Mouse (Mus musculus) CH12.LX (cell line): Measurements from ENCODE around the gene Col1a2. TPM values are rescaled to one million over a fixed set of nuclear protein-coding genes. Genes with fewer than 3 reads are reported as not detected.
A peak's percentile ranks its signal among the peaks of the same experiment; 100 is the strongest.

ENCODE experiments used
- DNase-seq: peaks from one replicate; pipeline ENCODE4 v3.0.0-alpha.2; 2013; ENCODE audit errors: extremely low read depth
- H3K27ac ChIP-seq: 2 replicates; pipeline ENCODE4 v1.5.1; 2012; ENCODE audit warnings: low read depth, mild to moderate bottlenecking, control low read depth, moderate library complexity; ENCODE audit not compliant: insufficient read depth
- H3K27me3 ChIP-seq: replicated peaks from 2 replicates; pipeline ENCODE3; 2012; ENCODE audit warnings: inconsistent platforms
- H3K36me3 ChIP-seq, 2 experiments: replicated peaks in 1 of 2; 2 replicates each; pipeline versions ENCODE3 to v1.6.1; 2012; ENCODE audit warnings: inconsistent platforms in 1 of 2, low read length in 1 of 2, mild to moderate bottlenecking in 1 of 2, mixed read lengths in 1 of 2, moderate library complexity in 1 of 2; ENCODE audit not compliant: control insufficient read depth in 1 of 2, insufficient read depth in 1 of 2
- H3K4me1 ChIP-seq, 2 experiments: 2 replicates each; pipeline ENCODE4 v1.6.1; 2012; ENCODE audit warnings: inconsistent platforms in 1 of 2, moderate library complexity in 1 of 2; ENCODE audit not compliant: insufficient read depth in 2 of 2, control insufficient read depth in 1 of 2
- H3K4me2 ChIP-seq: 2 replicates; pipeline ENCODE4 v1.6.1; 2012; ENCODE audit warnings: low read depth, mild to moderate bottlenecking, control low read depth; ENCODE audit not compliant: poor library complexity, insufficient read depth, severe bottlenecking
- H3K4me3 ChIP-seq, 3 experiments: fragments of 150-350 bp in 1 of 3; sonication (generic) in 1 of 3; replicated peaks in 1 of 3; 2 replicates each; pipeline versions ENCODE3 to v1.5.1; 2011 to 2012; ENCODE audit warnings: low read depth in 2 of 3, low read length in 2 of 3, mild to moderate bottlenecking in 2 of 3, moderate library complexity in 2 of 3, control low read depth in 1 of 3, improper control_type of control experiment in 1 of 3, inconsistent platforms in 1 of 3, mixed read lengths in 1 of 3; ENCODE audit not compliant: poor library complexity in 1 of 3
- H3K79me2 ChIP-seq: replicated peaks from 2 replicates; pipeline ENCODE4 v1.6.1; 2012; ENCODE audit warnings: mild to moderate bottlenecking, moderate library complexity; ENCODE audit not compliant: control insufficient read depth, poor library complexity, insufficient read depth, severe bottlenecking; ENCODE audit errors: extremely low read depth
- H3K9ac ChIP-seq: 2 replicates; pipeline ENCODE4 v1.6.1; 2012; ENCODE audit warnings: low read depth, mild to moderate bottlenecking, control low read depth, moderate library complexity; ENCODE audit not compliant: insufficient read depth
- H3K9me3 ChIP-seq: replicated peaks from 2 replicates; pipeline ENCODE3; 2012; ENCODE audit warnings: low read length, inconsistent platforms, mixed read lengths
- BHLHE40 ChIP-seq: IDR thresholded peaks from 2 replicates; pipeline ENCODE4 v1.6.1; 2011; ENCODE audit warnings: mild to moderate bottlenecking, low read depth, low read length, improper control_type of control experiment
- CHD2 ChIP-seq: IDR thresholded peaks from 2 replicates; pipeline ENCODE4 v1.6.1; 2011; ENCODE audit warnings: low read length, improper control_type of control experiment
- CTCF ChIP-seq, 2 experiments: IDR thresholded peaks in 1 of 2; conservative IDR thresholded peaks in 1 of 2; 2 replicates each; pipeline ENCODE4 v1.5.1; 2011 to 2012; ENCODE audit warnings: low read depth in 2 of 2, low read length in 2 of 2, improper control_type of control experiment in 1 of 2, inconsistent platforms in 1 of 2, mild to moderate bottlenecking in 1 of 2, moderate library complexity in 1 of 2
- E2F4 ChIP-seq: IDR thresholded peaks from 2 replicates; pipeline ENCODE4 v1.6.1; 2011; ENCODE audit warnings: low read depth, low read length, improper control_type of control experiment; ENCODE audit not compliant: insufficient replicate concordance
- JUN ChIP-seq: IDR thresholded peaks from 2 replicates; pipeline ENCODE4 v1.6.1; 2011; ENCODE audit warnings: low read depth, mild to moderate bottlenecking, low read length, improper control_type of control experiment, moderate library complexity; ENCODE audit not compliant: insufficient read depth
- MAFK ChIP-seq: IDR thresholded peaks from 2 replicates; pipeline ENCODE4 v1.6.1; 2011; ENCODE audit warnings: low read length, improper control_type of control experiment; ENCODE audit not compliant: insufficient replicate concordance
- MAX ChIP-seq: IDR thresholded peaks from 2 replicates; pipeline ENCODE4 v1.6.1; 2011; ENCODE audit warnings: low read length, improper control_type of control experiment
- MAZ ChIP-seq: IDR thresholded peaks from 2 replicates; pipeline ENCODE4 v1.6.1; 2012; ENCODE audit warnings: low read depth, mild to moderate bottlenecking, inconsistent platforms, low read length, improper control_type of control experiment, moderate library complexity
- MXI1 ChIP-seq: IDR thresholded peaks from 2 replicates; pipeline ENCODE4 v1.6.1; 2011; ENCODE audit warnings: mild to moderate bottlenecking, low read depth, low read length, improper control_type of control experiment
- RAD21 ChIP-seq: IDR thresholded peaks from 2 replicates; pipeline ENCODE4 v1.6.1; 2011; ENCODE audit warnings: low read depth, mild to moderate bottlenecking, low read length, improper control_type of control experiment, moderate library complexity
- RCOR1 ChIP-seq: conservative IDR thresholded peaks from 2 replicates; pipeline ENCODE4 v1.6.1; 2012; ENCODE audit warnings: low read depth, mild to moderate bottlenecking, inconsistent platforms, low read length, improper control_type of control experiment
- SMC3 ChIP-seq: IDR thresholded peaks from 2 replicates; pipeline ENCODE4 v1.6.1; 2011; ENCODE audit warnings: low read depth, low read length, improper control_type of control experiment
- TBP ChIP-seq: conservative IDR thresholded peaks from 2 replicates; pipeline ENCODE4 v1.6.1; 2011; ENCODE audit warnings: low read depth, low read length, improper control_type of control experiment
- TCF12 ChIP-seq: IDR thresholded peaks from 2 replicates; pipeline ENCODE4 v1.6.1; 2014; ENCODE audit warnings: low read depth, mild to moderate bottlenecking, inconsistent platforms, low read length, improper control_type of control experiment
- UBTF ChIP-seq: IDR thresholded peaks from 2 replicates; pipeline ENCODE4 v1.6.1; 2012; ENCODE audit warnings: low read depth, mild to moderate bottlenecking, inconsistent platforms, low read length, improper control_type of control experiment, moderate library complexity
- USF2 ChIP-seq: conservative IDR thresholded peaks from 2 replicates; pipeline ENCODE4 v1.6.1; 2011; ENCODE audit warnings: low read depth, low read length, improper control_type of control experiment
- dilution Hi-C: fragments of 300-500 bp; cut with MboI; formaldehyde crosslinking; loops from 2 replicates; pipeline ENCODE4 v1.14.3; 2020; ENCODE audit warnings: low sequenced_read_pairs; ENCODE audit not compliant: extremely low pct_unique_long_range_greater_than_20kb, extremely low pct_ligation_motif_present
- in situ Hi-C: fragments of 300-500 bp; cut with MboI; formaldehyde crosslinking; loops from 3 replicates; pipeline ENCODE4 v1.14.3; 2019; ENCODE audit warnings: low sequenced_read_pairs, low pct_ligation_motif_present, low pct_unique_long_range_greater_than_20kb, mixed read lengths
- polyA plus RNA-seq: library from polyadenylated mRNA; unstranded; fragments of >175 nt; gene quantifications from 2 replicates; pipeline ENCODE4 v1.2.1, GENCODE M21; 2012; ENCODE audit warnings: low read depth; ENCODE audit not compliant: insufficient read length
- total RNA-seq, 2 experiments: library from RNA; depleted of rRNA; stranded (reverse); fragments of 300-350 nt in 1 of 2; fragments of >200 nt in 1 of 2; gene quantifications; 2 replicates each; pipeline ENCODE4 v1.2.3; 2012 to 2014

The Col1a2 gene
- total and polyA plus RNA-seq, 3 experiments: not detected

DNA sequence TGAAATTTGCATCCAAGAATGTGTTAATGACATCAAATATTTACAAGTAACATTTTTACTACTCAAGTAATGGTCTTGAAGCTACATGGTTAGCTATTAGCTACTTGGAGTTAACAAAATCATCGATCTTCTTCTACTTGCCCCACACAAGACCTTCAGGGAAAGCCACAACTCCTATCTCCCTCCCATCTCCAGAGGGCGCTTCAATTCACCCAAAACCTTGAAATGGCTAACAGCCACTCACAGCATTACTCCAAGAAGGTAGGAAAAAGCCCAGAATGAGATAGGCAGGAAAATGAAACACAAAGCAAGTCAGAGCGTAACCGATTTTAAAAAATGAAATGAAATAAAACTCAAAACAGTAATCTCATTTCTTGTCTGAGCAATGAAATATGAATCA lies 44.3 kb downstream of the Col1a2 start:
- TF ChIP-seq SMC3 (peak; percentile 64), RAD21 (peak; percentile 59), CTCF (conservative IDR thresholded peaks at IDR 0.05 in 1 of 2, IDR thresholded peaks at IDR 0.05 in 1 of 2; ENCODE audit: low read depth in 2 of 2, low read length in 2 of 2) (peak in 1 of 2 experiments; percentile 68; a peak in 2 of 4 replicates), MAZ (no peak)
- Histone ChIP-seq H3K4me1 (peaks cover 0 to 2% of the 10 kb centered on the region in 2 experiments; a peak in 1 of 4 replicates), H3K9ac (no peak overlapping the region), H3K27ac (no peak overlapping the region), H3K27me3 (no peaks in the 10 kb centered on the region), H3K4me2 (0 out of 2 replicates have a peak overlapping the region, but pooled peaks have one; percentile 31), H3K9me3 (no peaks in the 10 kb centered on the region), H3K36me3 (no peaks in the 10 kb centered on the region), H3K4me3 (no peak overlapping the region), H3K79me2 (no peaks in the 10 kb centered on the region)
- dilution Hi-C loops: no loop called here
- no peak for DNase-seq
- in situ Hi-C loops: loop anchor here (10.0 kb wide), 1 partner anchor 134 kb away; no protein-coding TSS in a partner anchor

- Histone ChIP-seq H3K9ac (no peak overlapping the region), H3K27me3 (no peaks in the 10 kb centered on the region), H3K4me1 (peaks cover 0 to 2% of the 10 kb centered on the region in 2 experiments; a peak in 1 of 4 replicates), H3K4me3 (no peak overlapping the region), H3K4me2 (no peak overlapping the region), H3K79me2 (no peaks in the 10 kb centered on the region), H3K36me3 (no peaks in the 10 kb centered on the region), H3K9me3 (no peaks in the 10 kb centered on the region), H3K27ac (no peak overlapping the region)
- TF ChIP-seq TCF12: no peak
- no peak for TF ChIP-seq CHD2
- TF ChIP-seq MAFK: no peak
- no peak for TF ChIP-seq MAX
- no peak for TF ChIP-seq MXI1
- no peak for TF ChIP-seq MAZ
- TF ChIP-seq TBP: no peak
- no peak for TF ChIP-seq RCOR1
- TF ChIP-seq JUN: no peak
- TF ChIP-seq E2F4: no peak
- no peak for TF ChIP-seq USF2
- TF ChIP-seq UBTF: no peak
- TF ChIP-seq BHLHE40: no peak
- dilution Hi-C loops (no loop called here), in situ Hi-C loops (loop anchor here (10.0 to 25.0 kb wide), 2 partner anchors 135 to 837 kb away; partner anchors contain the start of gene Asb4)
- no peak for DNase-seq
Measured at GRCm38 (mm10) chr6:4549846-4550548, 45.4 kb downstream of the Col1a2 start.
